Mouse (Mus musculus): Measurements from ENCODE around the gene Atp2a3.
A peak's percentile ranks its signal among the peaks of the same experiment; 100 is the strongest.

Gene Atp2a3

DNA sequence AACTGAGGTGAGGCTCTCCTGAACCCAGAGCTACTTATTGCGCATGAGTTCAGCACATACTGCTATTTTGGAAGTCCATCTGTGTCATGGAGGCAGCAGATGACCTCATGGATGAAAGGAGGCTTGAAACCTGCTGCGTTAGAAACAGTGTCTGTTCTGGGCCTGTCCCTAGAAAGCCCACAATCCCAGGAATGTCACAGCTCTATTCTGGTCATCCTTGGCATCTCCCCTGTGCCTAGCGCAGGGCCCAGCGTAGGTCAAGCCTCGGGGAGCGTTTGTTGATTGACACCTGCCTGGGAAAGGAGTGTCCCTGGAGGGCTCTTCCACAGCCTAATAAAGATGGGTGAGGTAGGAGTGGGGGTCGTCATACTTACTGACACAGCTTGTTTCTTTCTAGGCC is 75.1 kb downstream of the Atp2a3 start:
- no peak for DNase-seq (ENCODE audit: low read depth, low spot score)

DNA sequence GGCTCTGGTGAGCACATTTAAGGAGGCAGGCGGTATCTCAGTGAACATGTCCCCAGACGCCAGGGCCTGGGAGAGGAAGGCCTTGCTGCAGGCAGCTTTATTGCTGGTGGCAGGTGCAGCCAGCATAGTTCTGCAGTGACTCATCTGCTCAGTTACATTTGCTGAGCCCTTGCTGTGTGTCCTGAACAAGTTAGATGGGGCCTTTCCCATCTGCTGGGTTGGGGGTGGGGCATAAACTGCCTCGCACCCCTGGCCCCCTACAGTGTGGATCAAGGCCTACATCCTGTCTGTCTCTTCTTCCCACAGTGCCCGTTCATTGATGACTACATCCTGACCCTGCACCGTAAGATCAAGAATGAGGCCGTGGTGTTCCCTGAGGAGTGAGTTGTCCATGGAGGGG is 75.9 kb downstream of the Atp2a3 start:
- DNase-seq (ENCODE audit: low read depth, low spot score): no peak

DNA sequence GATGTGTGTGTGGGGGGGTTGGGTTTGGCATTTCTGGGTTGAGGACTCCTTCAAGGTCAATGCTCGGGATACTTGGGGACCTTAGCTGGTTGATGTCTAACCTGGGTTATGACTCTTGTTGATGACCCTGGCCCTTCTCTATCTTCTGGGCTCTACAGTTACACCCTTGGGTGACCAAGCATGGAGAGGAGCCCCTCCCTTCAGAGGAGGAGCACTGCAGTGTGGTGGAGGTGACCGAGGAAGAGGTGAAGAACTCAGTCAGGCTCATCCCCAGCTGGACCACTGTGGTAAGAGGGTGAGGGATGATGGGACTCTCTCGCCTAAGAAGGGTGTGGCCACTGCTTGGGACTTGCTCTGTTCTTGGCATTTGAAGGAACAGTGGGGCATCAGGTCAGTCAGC is 76.7 kb downstream of the Atp2a3 start:
- no peak for DNase-seq (ENCODE audit: low read depth, low spot score)

DNA sequence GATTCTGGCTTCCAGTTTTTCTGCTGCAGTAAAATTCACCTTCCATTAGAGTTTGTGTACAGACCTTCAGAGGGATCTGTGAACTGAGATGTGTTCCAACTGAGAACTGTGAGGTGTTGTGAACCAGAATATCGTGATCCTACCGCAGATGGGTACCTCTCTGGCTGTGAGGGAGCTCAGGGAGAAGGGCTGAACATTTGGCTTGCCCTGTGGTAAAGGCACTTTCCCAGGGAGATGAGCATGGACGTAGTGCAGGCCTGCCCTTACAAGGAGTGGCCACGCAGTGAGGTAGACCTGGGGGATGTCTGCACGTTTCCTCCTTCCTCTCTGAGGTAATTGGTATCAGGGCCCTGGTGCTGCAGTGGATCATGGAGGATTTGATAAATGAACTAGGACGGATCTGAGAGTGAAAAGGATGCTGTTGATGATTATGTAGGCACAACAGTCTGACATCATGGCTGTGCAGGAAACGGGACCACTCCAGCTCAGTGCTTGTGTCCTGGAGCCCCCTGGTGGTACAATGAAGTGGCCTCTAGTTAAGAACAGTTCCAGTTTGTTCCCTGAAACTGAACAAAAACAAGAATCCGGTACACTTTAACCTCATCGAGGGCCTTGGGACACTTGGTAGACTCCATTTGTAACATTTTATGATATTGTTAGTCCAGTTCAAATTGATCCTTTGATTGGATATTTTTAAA is 78.3 kb downstream of the Atp2a3 start:
- peak; percentile 70 for DNase-seq (ENCODE audit: low read depth, low spot score)
